Mouse (Mus musculus): Measurements from ENCODE around the gene Snapc1.

The Snapc1 gene

DNA sequence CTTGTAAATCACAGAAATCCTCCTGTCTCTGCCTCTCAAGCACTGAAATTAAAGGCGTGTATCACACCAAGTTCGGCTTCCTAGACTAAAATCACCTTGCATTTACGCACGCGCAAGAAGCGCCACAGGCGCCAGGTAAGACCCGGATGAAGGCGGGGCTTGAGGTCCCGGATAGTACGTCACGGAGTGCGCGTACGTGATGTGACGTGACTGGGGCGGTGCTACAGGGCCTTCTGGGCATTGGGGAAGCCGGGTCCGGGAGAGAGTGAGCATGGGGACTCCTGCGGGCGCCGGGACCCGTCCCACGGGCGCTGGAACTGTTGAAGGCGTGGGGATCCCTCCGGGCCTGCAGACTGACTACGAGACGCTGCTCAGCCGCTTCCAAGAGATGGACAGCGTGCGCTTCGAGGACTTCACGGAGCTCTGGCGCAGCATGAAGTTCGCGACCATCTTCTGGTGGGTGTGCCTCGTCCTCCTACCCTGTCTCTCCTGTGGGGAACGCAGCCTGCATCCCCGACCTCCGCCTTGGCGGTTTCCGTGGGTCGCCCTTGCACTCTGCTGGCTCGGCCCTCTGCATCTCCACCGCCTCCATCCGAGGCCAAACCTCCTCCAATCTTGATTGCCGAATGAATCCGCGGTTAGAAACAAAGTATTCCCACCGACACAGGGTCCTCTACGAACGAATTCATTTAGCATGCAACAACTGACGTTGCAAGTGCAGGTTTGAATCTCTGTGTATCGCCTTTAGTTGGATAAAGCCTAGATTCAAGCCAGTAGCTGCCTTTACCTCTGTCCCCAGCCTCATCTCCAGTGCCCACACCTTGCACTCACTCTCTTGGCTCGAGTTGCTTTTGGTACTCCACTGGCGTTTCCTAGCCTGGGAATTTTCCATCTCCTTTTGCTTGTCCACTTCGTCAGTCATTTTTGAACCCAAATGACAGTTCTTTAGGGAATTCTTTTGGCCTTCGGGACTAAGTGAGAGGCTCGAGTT is at the start of gene Snapc1:
Gene Snapc1 (plus strand): TSS at position 191 of the 991 bp plus-strand sequence.
- DNase-seq, result peak; percentile 95 to 97

DNA sequence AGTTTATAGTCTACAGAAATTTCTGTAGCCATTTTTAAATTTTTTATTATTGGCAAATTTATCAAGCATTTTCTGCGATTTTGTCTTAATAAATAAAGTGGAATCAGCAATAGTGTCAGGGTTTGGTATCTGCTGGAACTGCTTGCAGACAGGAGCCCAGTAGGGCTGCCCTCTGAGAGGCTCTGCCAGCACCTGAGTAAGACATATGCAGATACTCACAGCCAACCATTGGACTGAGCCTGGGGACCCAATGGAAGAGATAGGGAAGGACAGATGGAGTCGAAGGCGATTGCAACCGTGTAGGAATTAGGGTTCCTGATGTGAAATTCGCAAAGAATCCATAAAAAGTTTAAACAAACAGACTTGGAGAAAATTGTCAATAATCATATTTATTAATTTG is 45.8 kb upstream of the Snapc1 start:
- no peak for DNase-seq

GRCm38 (mm10) chr12:73930266-73930665 is 34.0 kb upstream of the Snapc1 start:
- no peak for DNase-seq

GRCm38 (mm10) chr12:73931274-73931673 is 33.0 kb upstream of the Snapc1 start:
- peak in 1 of 2 experiments; percentile 48 for DNase-seq

DNA sequence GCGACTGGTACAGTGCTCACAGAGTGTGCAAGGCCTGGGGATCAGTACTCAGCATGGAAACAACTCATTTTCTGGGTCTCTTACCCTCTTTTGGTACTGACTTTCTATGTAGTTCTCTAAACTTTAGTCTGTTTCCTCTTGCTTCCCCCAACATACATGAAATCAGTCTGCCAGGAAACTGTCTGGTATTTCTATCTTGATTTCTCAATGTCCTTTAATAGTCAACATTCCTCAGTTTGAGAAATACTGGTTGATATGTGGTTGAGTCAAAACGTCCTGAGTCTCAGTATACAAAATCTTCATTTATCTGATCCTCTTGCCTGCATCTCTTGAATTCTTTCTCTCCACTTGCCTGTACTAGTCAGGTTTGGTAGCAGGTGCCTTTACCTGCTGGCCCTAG is 29.8 kb upstream of the Snapc1 start:
- no peak for DNase-seq

DNA sequence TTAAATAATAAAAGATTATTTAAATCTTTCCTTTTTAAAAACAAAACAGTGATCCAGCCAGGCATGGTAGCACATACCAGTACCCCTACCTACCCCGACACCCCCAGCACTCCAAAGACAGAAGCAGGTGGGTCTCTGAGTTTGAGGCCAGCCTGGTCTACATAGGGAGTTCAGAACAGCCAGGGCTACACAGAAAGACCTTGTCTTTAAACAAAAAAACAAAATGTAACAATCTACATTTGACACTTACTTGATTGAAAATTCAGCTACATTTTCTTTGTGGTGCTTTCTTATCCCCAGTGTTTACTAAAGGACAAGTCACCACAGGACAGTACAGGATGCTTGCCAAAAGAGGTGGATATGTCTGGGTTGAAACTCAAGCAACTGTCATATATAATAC is 26.9 kb upstream of the Snapc1 start, which contains the start of gene Gm49321:
Gene Gm49321 (plus strand): TSS at position 301 of the 400 bp plus-strand sequence.
- DNase-seq, result no peak

DNA sequence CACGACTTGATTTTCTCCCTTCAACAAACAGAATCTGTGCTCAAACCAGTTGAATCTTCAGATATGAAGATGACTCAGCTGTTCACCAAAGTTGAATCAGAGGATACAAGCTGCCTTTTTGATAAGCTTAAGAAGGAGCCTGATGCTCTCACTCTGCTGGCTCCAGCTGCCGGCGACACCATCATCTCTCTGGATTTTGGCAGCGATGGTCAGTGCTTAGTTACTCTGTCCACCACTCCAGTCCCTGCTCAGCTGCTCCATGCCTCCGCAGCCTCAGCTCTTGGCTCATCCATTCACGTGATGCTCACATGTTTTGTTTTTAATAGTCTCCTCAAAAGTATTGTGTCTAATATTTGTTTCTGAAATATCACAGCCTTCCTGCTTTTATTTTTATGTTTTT is 24.7 kb upstream of the Snapc1 start:
- no peak for DNase-seq

DNA sequence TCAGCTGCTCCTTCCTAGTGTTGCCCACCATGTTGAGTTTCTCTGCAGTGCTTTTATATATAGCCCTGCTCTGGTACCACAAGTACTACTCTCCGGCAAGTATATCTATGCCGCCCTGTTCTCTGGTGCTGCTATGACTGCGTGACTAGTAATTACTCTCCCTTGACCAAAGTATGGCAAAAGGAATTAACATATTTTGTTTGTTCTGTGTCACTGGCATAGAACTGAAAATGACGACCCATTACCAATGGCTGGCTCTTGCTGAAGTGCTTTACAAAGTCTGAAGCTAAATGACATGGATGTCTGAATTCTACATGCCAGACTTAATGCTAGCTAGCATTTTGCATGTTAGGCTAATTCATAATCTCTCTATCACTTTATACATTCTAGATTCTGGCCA is 15.9 kb upstream of the Snapc1 start:
- DNase-seq, result no peak

DNA sequence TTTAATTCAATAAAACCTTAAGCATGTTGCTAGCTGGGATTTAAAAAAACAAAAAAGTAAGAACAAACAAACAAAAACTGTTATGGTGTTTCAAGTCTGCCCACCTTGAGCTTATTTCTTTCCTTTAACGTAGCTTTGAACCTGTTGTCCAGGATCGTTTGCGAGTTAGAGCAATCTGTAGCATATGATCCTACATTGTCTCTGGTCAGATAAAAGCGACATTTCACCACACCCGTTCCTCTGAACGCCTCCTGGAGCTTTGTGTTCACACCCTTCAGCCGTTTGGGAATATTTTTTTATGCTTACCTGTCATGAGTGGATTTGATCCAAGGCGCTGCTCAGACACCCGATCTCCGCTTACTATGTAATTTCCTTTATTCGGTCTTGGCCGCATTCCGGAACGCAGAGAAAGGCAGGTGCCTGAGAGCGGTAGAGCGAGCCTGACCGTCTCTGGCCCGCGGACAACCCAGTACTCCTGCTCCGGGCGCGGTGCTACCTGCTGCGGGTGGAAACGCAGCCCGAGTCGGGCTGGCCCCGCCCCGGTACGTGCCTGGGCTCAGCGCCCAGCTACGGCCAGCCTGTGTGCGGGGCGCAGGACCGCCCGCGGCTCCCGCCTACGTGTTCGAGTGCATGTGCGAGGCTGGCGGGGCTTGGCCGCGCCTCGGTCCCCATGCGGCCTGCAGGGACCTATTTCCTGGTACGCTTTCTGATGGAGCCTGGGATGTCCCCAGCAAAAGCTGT is 14.8 kb upstream of the Snapc1 start:
- peak; percentile 29 to 50 for DNase-seq

GRCm38 (mm10) chr12:73952879-73953278 is 11.4 kb upstream of the Snapc1 start:
- peak; percentile 55 to 58 for DNase-seq

GRCm38 (mm10) chr12:73953420-73954186 is 10.7 kb upstream of the Snapc1 start:
- DNase-seq, result no peak

DNA sequence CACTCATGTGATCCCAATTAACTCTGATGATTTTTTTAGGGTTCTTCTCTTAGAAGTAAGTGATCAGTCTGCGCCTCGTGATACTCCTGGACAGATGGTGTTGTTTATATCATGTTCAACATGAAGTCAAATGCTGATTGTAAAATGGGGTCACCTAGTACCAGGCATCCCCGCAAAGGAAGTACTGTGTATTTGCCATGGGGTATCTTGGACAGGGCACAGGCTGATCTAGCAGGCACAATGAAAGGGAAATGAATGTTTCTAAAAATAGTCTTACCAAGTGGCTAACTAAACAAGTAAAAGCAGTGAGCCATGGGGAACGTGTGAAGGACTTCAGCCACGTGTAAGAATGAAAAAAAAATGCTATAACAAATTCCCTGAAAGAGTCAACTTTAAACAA is 9.5 kb upstream of the Snapc1 start:
- DNase-seq, result no peak

DNA sequence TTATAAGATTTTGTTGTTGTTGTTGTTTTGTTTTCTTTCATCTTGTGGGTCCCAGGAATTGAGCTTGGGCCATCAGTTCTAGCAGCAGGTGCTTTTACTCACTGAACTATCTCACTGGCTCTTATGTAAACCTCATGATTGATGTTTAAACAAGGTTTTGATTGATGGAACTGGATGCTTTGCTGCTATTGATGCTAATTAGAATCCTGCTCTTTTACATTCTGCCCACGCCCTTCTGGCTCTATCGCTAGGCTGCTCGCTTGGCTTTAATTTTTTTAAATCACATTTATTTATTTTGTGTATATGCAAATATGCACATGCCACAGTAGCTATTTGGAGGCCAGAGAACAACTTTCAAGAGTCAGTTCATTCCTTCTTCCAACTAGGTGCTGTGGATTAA is 6.6 kb upstream of the Snapc1 start:
- no peak for DNase-seq

- no peak for DNase-seq
Measured at GRCm38 (mm10) chr12:73958830-73959229, 5.5 kb upstream of the Snapc1 start.

GRCm38 (mm10) chr12:73969142-73969541 is 4.9 kb downstream of the Snapc1 start:
- no peak for DNase-seq

GRCm38 (mm10) chr12:73974584-73974983 is 10.3 kb downstream of the Snapc1 start:
- no peak for DNase-seq

GRCm38 (mm10) chr12:73978144-73978543 is 13.9 kb downstream of the Snapc1 start:
- DNase-seq, result no peak

DNA sequence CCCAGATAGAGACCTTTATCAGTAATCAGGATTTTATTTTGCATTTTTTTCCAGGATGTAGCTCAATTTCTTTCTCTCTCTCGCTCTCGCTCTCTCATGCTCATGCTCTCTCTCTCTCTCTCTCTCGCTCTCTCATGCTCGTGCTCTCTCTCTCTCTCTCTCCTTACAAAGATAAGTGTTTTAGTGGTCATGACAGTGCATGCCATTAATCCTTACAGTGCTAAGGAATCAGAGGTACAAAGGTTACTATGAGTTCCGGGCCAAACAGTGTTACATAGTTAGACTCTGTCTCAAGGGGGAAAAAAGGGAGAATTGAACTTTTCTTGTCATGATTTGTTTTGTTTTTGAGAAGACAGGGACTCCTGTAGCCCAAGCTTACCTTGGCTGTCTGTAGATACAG is 15.4 kb downstream of the Snapc1 start:
- DNase-seq, result no peak

- peak; percentile 71 to 84 for DNase-seq
Measured at GRCm38 (mm10) chr12:73982533-73982932, 18.3 kb downstream of the Snapc1 start.

- no peak for DNase-seq
Measured at GRCm38 (mm10) chr12:73986299-73986698, 22.0 kb downstream of the Snapc1 start.

DNA sequence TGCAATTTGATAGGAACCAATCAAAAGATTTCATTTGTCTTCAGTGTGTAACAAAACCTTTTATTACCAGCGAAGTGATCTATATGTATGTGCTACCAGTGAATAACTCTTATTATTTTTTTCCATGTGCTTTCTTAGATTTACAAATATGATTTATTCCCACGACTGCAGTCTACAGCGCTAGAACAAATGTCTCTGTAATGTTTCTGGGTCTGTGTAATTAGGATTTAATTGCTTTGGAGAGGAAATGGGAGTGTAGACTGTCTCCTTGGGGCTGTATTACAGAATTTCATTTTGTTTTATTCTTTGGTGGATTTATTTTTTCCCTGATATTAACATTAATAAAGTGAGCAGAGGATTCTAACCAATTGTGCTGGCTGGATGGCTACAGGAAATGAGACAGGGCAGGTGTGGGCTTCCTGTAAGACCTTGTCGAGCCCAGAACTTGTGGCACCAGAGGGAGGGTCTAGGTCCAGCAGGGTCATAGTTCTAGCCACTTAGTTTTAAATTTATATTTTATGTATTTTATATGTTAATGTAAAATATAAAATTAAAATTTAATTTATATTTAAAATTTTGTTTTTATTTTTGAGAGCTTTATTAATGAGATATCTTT is 24.2 kb downstream of the Snapc1 start:
- no peak for DNase-seq

- peak; percentile 36 to 61 for DNase-seq
Measured at GRCm38 (mm10) chr12:73989594-73989993, 25.3 kb downstream of the Snapc1 start.

All from lung, postnatal 4 days (tissue).